Mouse (Mus musculus): ENCODE measurements at regions not wholly inside any gene's neighbourhood (a gene's known extent, or its start where the extent isn't known, plus 50 kb on each side); places are given as distances from the start of the nearest gene placed in this dataset.

DNA sequence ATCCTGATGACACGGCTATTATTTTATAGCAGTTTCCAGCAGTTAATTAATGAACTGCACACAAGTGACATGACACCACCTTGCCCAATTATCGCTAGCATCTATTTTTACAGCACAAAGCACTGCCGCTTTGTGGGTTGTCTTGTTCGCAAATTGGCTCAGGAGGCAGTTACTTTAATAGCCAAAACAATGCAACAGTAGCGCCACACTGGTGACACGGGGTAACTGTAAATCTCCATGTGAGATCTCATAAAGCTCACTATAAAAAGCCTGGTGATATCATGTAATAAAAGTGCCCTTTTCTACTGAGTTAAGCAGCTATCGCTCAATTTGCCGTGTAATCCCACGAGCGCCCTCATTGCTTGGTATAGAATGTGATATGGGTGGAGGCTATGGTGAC is 715.4 kb upstream of the Adgrl2 start:
- TF ChIP-seq CTCF (conservative IDR thresholded peaks at IDR 0.05; ENCODE audit: low read length), result no peak
- TF ChIP-seq NANOG (IDR thresholded peaks at IDR 0.05; ENCODE audit: borderline replicate concordance, low read length), result no peak
